Mouse (Mus musculus): ENCODE results near the gene Zfp11. TPM values are rescaled to one million over a fixed set of nuclear protein-coding genes. Genes with fewer than 3 reads are reported as not detected.

Gene Zfp11
- polyA plus RNA-seq, 1 experiment from 2014 or later, result 4.3 TPM

GRCm38 (mm10) chr5:129611060-129611459 lies 58.8 kb downstream of the Zfp11 start:
- Histone ChIP-seq H3K27ac (ENCODE audit: poor library complexity, severe bottlenecking) (no peak overlapping the region), H3K4me3 (no peak overlapping the region), H3K9me3 (replicated peaks) (no peaks in the 10 kb centered on the region), H3K4me1 (replicated peaks) (no peaks in the 10 kb centered on the region), H3K4me2 (no peak overlapping the region), H3K9ac (no peak overlapping the region), H3K27me3 (replicated peaks) (no peaks in the 10 kb centered on the region), H3K36me3 (no peaks in the 10 kb centered on the region)
- no peak for ATAC-seq (ENCODE audit: insufficient number of reproducible peaks, low FRiP score)
- 14% methylated on average over 1 of the region's 1 CpGs for WGBS

GRCm38 (mm10) chr5:129607476-129607875 lies 62.4 kb downstream of the Zfp11 start:
- no peaks in the 10 kb centered on the region for H3K36me3 ChIP-seq
- H3K27ac ChIP-seq (ENCODE audit: poor library complexity, severe bottlenecking), result no peak overlapping the region
- H3K4me1 ChIP-seq (replicated peaks), result no peaks in the 10 kb centered on the region
- H3K4me3 ChIP-seq, result no peak overlapping the region
- no peak for ATAC-seq (ENCODE audit: insufficient number of reproducible peaks, low FRiP score)
- no peak overlapping the region for H3K4me2 ChIP-seq
- 77% methylated on average over 8 of the region's 8 CpGs for WGBS
- no peak overlapping the region for H3K9ac ChIP-seq
- H3K27me3 ChIP-seq (replicated peaks), result no peaks in the 10 kb centered on the region
- H3K9me3 ChIP-seq (replicated peaks), result no peaks in the 10 kb centered on the region

Other genes starting within 250 kb of the Zfp11 start
- 29.3 and 31.2 TPM in 2 replicates for gene Sfswap, start 168.9 kb downstream of the Zfp11 start, polyA plus RNA-seq (2016; fragmentation: Nextera tagmentation; extraction: Ambion mirVana)
- 0.65 and 1.2 TPM in 2 replicates for gene Mmp17, start 85.9 kb downstream of the Zfp11 start, polyA plus RNA-seq (2016; fragmentation: Nextera tagmentation; extraction: Ambion mirVana)
- gene Sept14, start 38.4 kb upstream of the Zfp11 start, polyA plus RNA-seq (2016; fragmentation: Nextera tagmentation; extraction: Ambion mirVana), result not detected in 2 replicates
- gene Mrps17, start 45.4 kb upstream of the Zfp11 start, polyA plus RNA-seq (2016; fragmentation: Nextera tagmentation; extraction: Ambion mirVana), result 142 and 145 TPM in 2 replicates
- gene Nipsnap2, start 55.0 kb upstream of the Zfp11 start, polyA plus RNA-seq (2016; fragmentation: Nextera tagmentation; extraction: Ambion mirVana), result 264 and 276 TPM in 2 replicates
- gene Psph, start 117.3 kb upstream of the Zfp11 start, polyA plus RNA-seq (2016; fragmentation: Nextera tagmentation; extraction: Ambion mirVana), result 27.0 and 27.4 TPM in 2 replicates
- 40.7 and 42.4 TPM in 2 replicates for gene Sumf2, start 176.9 kb upstream of the Zfp11 start, polyA plus RNA-seq (2016; fragmentation: Nextera tagmentation; extraction: Ambion mirVana)
- gene Chchd2, start 217.4 kb upstream of the Zfp11 start, polyA plus RNA-seq (2016; fragmentation: Nextera tagmentation; extraction: Ambion mirVana), result 738 and 776 TPM in 2 replicates
- gene Zbed5, start 225.6 kb upstream of the Zfp11 start, polyA plus RNA-seq (2016; fragmentation: Nextera tagmentation; extraction: Ambion mirVana), result 3.5 and 4.5 TPM in 2 replicates
- 0.77 and 1.1 TPM in 2 replicates for gene Phkg1, start 228.4 kb upstream of the Zfp11 start, polyA plus RNA-seq (2016; fragmentation: Nextera tagmentation; extraction: Ambion mirVana)
- gene Nupr1l, start 238.4 kb upstream of the Zfp11 start, polyA plus RNA-seq (2016; fragmentation: Nextera tagmentation; extraction: Ambion mirVana), result 2.0 and 2.3 TPM in 2 replicates

Measured in heart, embryonic 12.5 days (tissue).